9 mouse cellular contexts compared by ENCODE assay signal in the genomic region with DNA sequence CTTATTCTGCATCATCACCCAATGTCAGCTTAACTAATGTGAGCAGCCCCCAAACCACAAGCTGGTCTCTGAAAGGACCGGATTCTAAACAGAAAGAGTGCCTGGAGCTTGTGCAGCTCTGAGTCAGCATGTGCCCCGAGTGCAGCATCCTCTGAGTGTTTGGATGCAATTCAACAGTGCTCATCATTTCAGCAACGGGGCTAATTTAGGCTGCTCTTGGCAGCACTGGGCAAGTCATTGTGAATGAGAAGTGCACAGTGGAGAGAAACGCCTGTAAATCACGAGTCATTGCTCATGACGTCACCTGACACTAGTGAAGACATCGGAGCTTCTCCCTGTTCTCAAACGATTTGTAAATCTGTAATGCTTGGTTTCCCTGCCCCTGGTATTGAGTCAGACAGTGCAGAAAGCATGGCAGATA. TPM values are rescaled to one million over a fixed set of nuclear protein-coding genes. Genes with fewer than 3 reads are reported as not detected.
A peak's percentile ranks its signal among the peaks of the same experiment; 100 is the strongest.
DNase-seq lines count a peak whose midpoint lies in the region; ATAC-seq and TF ChIP-seq lines count a peak whose summit lies in the region.
"Had no signal": no experiment of that assay in that cellular context is flagged by ENCODE, and none has a peak within 500 bp of the region (broad histone marks: within the 10 kb centered on the region; RNA-seq: fewer than 3 reads in every experiment).

No protein-coding gene starts in this region.

- ATAC-seq in forebrain, postnatal 0 days: no peak
- no peak for ATAC-seq in forebrain, embryonic 12.5 days (ENCODE audit: low FRiP score)
- ATAC-seq in heart, embryonic 11.5 days (replicated peaks; ENCODE audit: insufficient number of reproducible peaks, low FRiP score, low TSS enrichment): no peak
- ATAC-seq in intestine, embryonic 16.5 days: no peak
- no peak for ATAC-seq in hindbrain, embryonic 16.5 days

- H3K4me1 ChIP-seq in forebrain, postnatal 0 days (ENCODE audit: insufficient read depth): no peaks in the 10 kb centered on the region
- H3K4me1 ChIP-seq in forebrain, embryonic 12.5 days: no peaks in the 10 kb centered on the region
- 0 out of 2 replicates have a peak, but pooled peaks cover 6% of the 10 kb centered on the region for H3K4me1 ChIP-seq in heart, embryonic 11.5 days (ENCODE audit: control insufficient read depth, insufficient read depth, low read length)
- no peaks in the 10 kb centered on the region for H3K4me1 ChIP-seq in intestine, embryonic 16.5 days (ENCODE audit: control insufficient read depth, insufficient read depth, low read length)
- no peaks in the 10 kb centered on the region for H3K4me1 ChIP-seq in hindbrain, embryonic 16.5 days (ENCODE audit: control insufficient read depth, insufficient read depth, low read depth, low read length)

- no peak overlapping the region for H3K27ac ChIP-seq in forebrain, postnatal 0 days (ENCODE audit: low read depth, low read length)
- H3K27ac ChIP-seq in forebrain, embryonic 12.5 days: no peak overlapping the region
- no peak overlapping the region for H3K27ac ChIP-seq in heart, embryonic 11.5 days (ENCODE audit: low read depth, low read length)
- H3K27ac ChIP-seq in intestine, embryonic 16.5 days (ENCODE audit: low read length): no peak overlapping the region
- H3K27ac ChIP-seq in hindbrain, embryonic 16.5 days (ENCODE audit: low read depth, low read length): no peak overlapping the region

- no peak for TF ChIP-seq CTCF in forebrain, postnatal 0 days (IDR thresholded peaks at IDR 0.05; ENCODE audit: low read depth)

- peaks cover 75% of the 10 kb centered on the region for H3K36me3 ChIP-seq in forebrain, postnatal 0 days (ENCODE audit: insufficient read depth)
- peaks cover 90% of the 10 kb centered on the region for H3K36me3 ChIP-seq in forebrain, embryonic 12.5 days (replicated peaks)
- H3K36me3 ChIP-seq in heart, embryonic 11.5 days (ENCODE audit: control insufficient read depth, insufficient read depth, low read length): peaks cover 32% of the 10 kb centered on the region
- peaks cover 16% of the 10 kb centered on the region; the same call in 1 of the 2 replicates for H3K36me3 ChIP-seq in intestine, embryonic 16.5 days (ENCODE audit: control insufficient read depth, insufficient read depth, low read length)
- H3K36me3 ChIP-seq in hindbrain, embryonic 16.5 days (ENCODE audit: control insufficient read depth, insufficient read depth, low read length): peaks cover 30% of the 10 kb centered on the region

- H3K4me3 ChIP-seq in forebrain, postnatal 0 days (ENCODE audit: low read depth, low read length): no peak overlapping the region
- H3K4me3 ChIP-seq in forebrain, embryonic 12.5 days (replicated peaks): no peak overlapping the region
- H3K4me3 ChIP-seq in heart, embryonic 11.5 days (ENCODE audit: low read depth, low read length): no peak overlapping the region
- no peak overlapping the region for H3K4me3 ChIP-seq in intestine, embryonic 16.5 days (ENCODE audit: low read length)
- H3K4me3 ChIP-seq in hindbrain, embryonic 16.5 days (ENCODE audit: low read length): no peak overlapping the region

- H3K9ac ChIP-seq in forebrain, postnatal 0 days: no peak overlapping the region
- no peak overlapping the region for H3K9ac ChIP-seq in forebrain, embryonic 12.5 days
- H3K9ac ChIP-seq in heart, embryonic 11.5 days (ENCODE audit: low read depth, low read length): 0 out of 2 replicates have a peak overlapping the region, but pooled peaks have one; percentile 39
- H3K9ac ChIP-seq in intestine, embryonic 16.5 days (ENCODE audit: low read depth, low read length): no peak overlapping the region
- no peak overlapping the region for H3K9ac ChIP-seq in hindbrain, embryonic 16.5 days (ENCODE audit: low read depth, low read length)

- no peaks in the 10 kb centered on the region for H3K9me3 ChIP-seq in forebrain, postnatal 0 days (ENCODE audit: low read length)
- H3K9me3 ChIP-seq in forebrain, embryonic 12.5 days: no peaks in the 10 kb centered on the region
- H3K9me3 ChIP-seq in heart, embryonic 11.5 days (replicated peaks; ENCODE audit: control insufficient read depth, low read length): no peaks in the 10 kb centered on the region
- no peaks in the 10 kb centered on the region for H3K9me3 ChIP-seq in intestine, embryonic 16.5 days (ENCODE audit: control insufficient read depth, low read length)
- H3K9me3 ChIP-seq in hindbrain, embryonic 16.5 days (ENCODE audit: control insufficient read depth, low read length): no peaks in the 10 kb centered on the region

- H3K27me3 ChIP-seq in forebrain, postnatal 0 days (ENCODE audit: insufficient read depth, low read length): no peaks in the 10 kb centered on the region
- no peaks in the 10 kb centered on the region for H3K27me3 ChIP-seq in forebrain, embryonic 12.5 days
- no peaks in the 10 kb centered on the region for H3K27me3 ChIP-seq in heart, embryonic 11.5 days (ENCODE audit: control insufficient read depth, insufficient read depth, low read length)
- H3K27me3 ChIP-seq in intestine, embryonic 16.5 days (replicated peaks; ENCODE audit: control insufficient read depth, insufficient read depth, low read length): no peaks in the 10 kb centered on the region
- H3K27me3 ChIP-seq in hindbrain, embryonic 16.5 days (replicated peaks; ENCODE audit: control insufficient read depth, insufficient read depth, low read length): no peaks in the 10 kb centered on the region

- no peak overlapping the region for H3K4me2 ChIP-seq in forebrain, postnatal 0 days (ENCODE audit: low read depth)
- no peak overlapping the region for H3K4me2 ChIP-seq in forebrain, embryonic 12.5 days
- H3K4me2 ChIP-seq in heart, embryonic 11.5 days: no peak overlapping the region
- H3K4me2 ChIP-seq in intestine, embryonic 16.5 days (ENCODE audit: low read depth, low read length): no peak overlapping the region
- no peak overlapping the region for H3K4me2 ChIP-seq in hindbrain, embryonic 16.5 days (ENCODE audit: low read length)

- DNase-seq in forebrain, postnatal 0 days: peak; percentile 4
- peak; percentile 92 for DNase-seq in NIH3T3 (ENCODE audit: low read depth)
- peak; percentile 45 to 71 for DNase-seq in left cerebral cortex, adult 9 months (ENCODE audit: low spot score in 2 of 2)
- no peak for DNase-seq in spleen, postnatal 36 days (ENCODE audit: low spot score in 2 of 2)
- DNase-seq: kidney, adult 8-10 months had no signal

- WGBS in forebrain, postnatal 0 days: 63% methylated on average over 8 of the region's 8 CpGs
- WGBS in forebrain, embryonic 12.5 days: 87% methylated on average over 8 of the region's 8 CpGs
- 84% methylated on average over 8 of the region's 8 CpGs for WGBS in heart, embryonic 11.5 days (ENCODE audit: insufficient replicate concordance)
- 84% methylated on average over 8 of the region's 8 CpGs for WGBS in intestine, embryonic 16.5 days
- 86% methylated on average over 8 of the region's 8 CpGs for WGBS in hindbrain, embryonic 16.5 days

RNA-seq across cellular contexts. Expression of a gene that starts 46.0 kb away (rescaled TPM):
- total RNA-seq in forebrain, postnatal 0 days (2014; rRNA removed): 0.38 and 0.62 TPM in 2 replicates
- 0.38 and 0.39 TPM in 2 replicates for polyA plus RNA-seq in forebrain, postnatal 0 days (2015; fragmentation: Nextera tagmentation; extraction: Ambion mirVana)
- polyA plus RNA-seq in forebrain, embryonic 12.5 days (2016; fragmentation: Nextera tagmentation; extraction: Ambion mirVana): 0.67 and 0.88 TPM in 2 replicates
- polyA plus RNA-seq in heart, embryonic 11.5 days (2014; fragmentation: Nextera tagmentation; extraction: Ambion mirVana): 43.1 and 43.7 TPM in 2 replicates
- polyA plus RNA-seq in intestine, embryonic 16.5 days (2015; fragmentation: Nextera tagmentation; extraction: Ambion mirVana): 2.1 and 2.2 TPM in 2 replicates
- polyA plus RNA-seq in hindbrain, embryonic 16.5 days (2015; fragmentation: Nextera tagmentation; extraction: Ambion mirVana): 0.50 and 0.69 TPM in 2 replicates

RNA-seq across cellular contexts. Expression of a gene that starts 56.7 kb away (rescaled TPM):
- 21.5 and 28.6 TPM in 2 replicates for total RNA-seq in forebrain, postnatal 0 days (2014; rRNA removed)
- polyA plus RNA-seq in forebrain, postnatal 0 days (2015; fragmentation: Nextera tagmentation; extraction: Ambion mirVana): 23.4 and 24.0 TPM in 2 replicates
- polyA plus RNA-seq in forebrain, embryonic 12.5 days (2016; fragmentation: Nextera tagmentation; extraction: Ambion mirVana): 7.0 and 7.2 TPM in 2 replicates
- 10.0 and 11.7 TPM in 2 replicates for polyA plus RNA-seq in heart, embryonic 11.5 days (2014; fragmentation: Nextera tagmentation; extraction: Ambion mirVana)
- 4.0 and 5.0 TPM in 2 replicates for polyA plus RNA-seq in intestine, embryonic 16.5 days (2015; fragmentation: Nextera tagmentation; extraction: Ambion mirVana)
- 31.1 and 33.2 TPM in 2 replicates for polyA plus RNA-seq in hindbrain, embryonic 16.5 days (2015; fragmentation: Nextera tagmentation; extraction: Ambion mirVana)

Comparison
In these comparisons a context has a peak if more than half of its experiments do, and no peak if none do; other contexts are left out.
1. DNase-seq: peak in forebrain, postnatal 0 days (single experiment), NIH3T3 (single experiment) and left cerebral cortex, adult 9 months (2 of 2); none in spleen, postnatal 36 days (0 of 2).
2. RNA of a gene that starts 46.0 kb away (polyA plus RNA-seq): 43.1 to 43.7 TPM in heart, embryonic 11.5 days; 2.1 to 2.2 TPM in intestine, embryonic 16.5 days, 0.67 to 0.88 TPM in forebrain, embryonic 12.5 days, 0.50 to 0.69 TPM in hindbrain, embryonic 16.5 days and 0.38 to 0.39 TPM in forebrain, postnatal 0 days; every median in the first group is over 10 times any median in the second.